In the genomic region with DNA sequence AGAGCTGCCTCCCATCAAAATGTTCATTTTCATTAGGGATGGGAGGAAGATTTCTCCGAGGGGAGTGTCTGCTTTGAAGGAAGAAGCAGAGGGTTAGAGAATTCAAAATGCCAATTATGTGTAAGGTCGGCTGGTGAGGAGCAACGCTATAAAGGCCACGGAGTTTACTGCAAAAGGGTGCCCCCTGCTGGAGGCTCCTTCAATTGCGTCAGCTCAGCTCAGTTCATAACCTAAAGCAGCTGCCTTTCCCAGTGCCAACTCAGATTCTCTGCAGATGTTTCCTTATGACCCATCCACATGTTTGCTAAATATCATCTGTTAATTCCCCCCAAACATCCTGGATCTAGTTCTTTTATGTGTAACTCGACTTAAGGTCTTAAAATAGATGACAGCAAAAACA, we compare ENCODE assay signal across 9 mouse cellular contexts.
DNase-seq lines count a peak whose midpoint lies in the region; ATAC-seq and TF ChIP-seq lines count a peak whose summit lies in the region.
"Had no signal": no experiment of that assay in that cellular context is flagged by ENCODE, and none has a peak within 500 bp of the region (broad histone marks: within the 10 kb centered on the region; RNA-seq: fewer than 3 reads in every experiment).

No protein-coding gene starts in this region.

- H3K4me3 ChIP-seq in G1E (ENCODE audit: low read depth, low read length) = no peak overlapping the region
- H3K4me3 ChIP-seq in forebrain, embryonic 15.5 days = no peak overlapping the region
- H3K4me3 ChIP-seq in lung, postnatal 0 days (ENCODE audit: low read depth, low read length) = no peak overlapping the region
- H3K4me3 ChIP-seq: limb, embryonic 13.5 days had no signal

- no peak for TF ChIP-seq EP300 in lung, postnatal 0 days (IDR thresholded peaks at IDR 0.05)

- H3K36me3 ChIP-seq in G1E (replicated peaks) = no peaks in the 10 kb centered on the region
- no peaks in the 10 kb centered on the region for H3K36me3 ChIP-seq in forebrain, embryonic 15.5 days
- no peaks in the 10 kb centered on the region for H3K36me3 ChIP-seq in lung, postnatal 0 days (ENCODE audit: insufficient read depth, low read length)
- H3K36me3 ChIP-seq: limb, embryonic 13.5 days had no signal

- peaks cover 20% of the 10 kb centered on the region; the same call in 1 of the 2 replicates for H3K27me3 ChIP-seq in G1E (ENCODE audit: insufficient read depth, low read length)
- H3K27me3 ChIP-seq in forebrain, embryonic 15.5 days = no peaks in the 10 kb centered on the region
- H3K27me3 ChIP-seq in lung, postnatal 0 days (replicated peaks; ENCODE audit: insufficient read depth, low read length) = no peaks in the 10 kb centered on the region

- WGBS in forebrain, embryonic 15.5 days = under 1% methylated on average over 6 of the region's 6 CpGs
- 2% methylated on average over 6 of the region's 6 CpGs for WGBS in lung, postnatal 0 days

- peak; percentile 40; the same call in 1 of the 2 replicates for ATAC-seq in G1E (ENCODE audit: extremely low read depth, insufficient number of reproducible peaks, low FRiP score, poor library complexity, severe bottlenecking)
- ATAC-seq in cerebellum, adult (ENCODE audit: insufficient number of reproducible peaks, low FRiP score, low TSS enrichment) = peak; percentile 75; the same call in 1 of the 2 replicates
- 0 out of 2 replicates have a peak, but pooled peaks have one; percentile 64 for ATAC-seq in forebrain, embryonic 15.5 days (replicated peaks)
- peak; percentile 80 to 87 for ATAC-seq in hematopoietic stem cell, adult 5-6 weeks (replicated peaks in 1 of 2; ENCODE audit: insufficient read depth in 1 of 2, low FRiP score in 2 of 2, low TSS enrichment in 1 of 2, low read depth in 1 of 2, poor library complexity in 2 of 2, severe bottlenecking in 2 of 2)
- peak; percentile 68 for ATAC-seq in lung, postnatal 0 days

- peak; percentile 63 for DNase-seq in G1E (ENCODE audit: low spot score)
- peak; percentile 66 to 90 for DNase-seq in layer of hippocampus, adult 18-20 months (ENCODE audit: low spot score in 2 of 2)
- DNase-seq in lung, postnatal 0 days (ENCODE audit: low spot score) = peak; percentile 90
- DNase-seq in retina, embryonic 14.5 days (ENCODE audit: low spot score) = peak; percentile 95
- DNase-seq in thymus, postnatal 36 days = peak; percentile 67 to 72

- H3K4me2 ChIP-seq in forebrain, embryonic 15.5 days (replicated peaks) = no peak overlapping the region
- no peak overlapping the region for H3K4me2 ChIP-seq in lung, postnatal 0 days (replicated peaks; ENCODE audit: low read depth, low read length)
- H3K4me2 ChIP-seq: limb, embryonic 13.5 days had no signal

- peak; percentile 78 for TF ChIP-seq CTCF in G1E (IDR thresholded peaks at IDR 0.05; ENCODE audit: low read depth, low read length)
- peak; percentile 90 for TF ChIP-seq CTCF in lung, postnatal 0 days (IDR thresholded peaks at IDR 0.05)

- no peak overlapping the region for H3K9ac ChIP-seq in forebrain, embryonic 15.5 days (replicated peaks)
- no peak overlapping the region for H3K9ac ChIP-seq in lung, postnatal 0 days (replicated peaks; ENCODE audit: low read depth)
- H3K9ac ChIP-seq: limb, embryonic 13.5 days had no signal

- H3K9me3 ChIP-seq in G1E (replicated peaks) = no peaks in the 10 kb centered on the region
- H3K9me3 ChIP-seq in forebrain, embryonic 15.5 days = no peaks in the 10 kb centered on the region
- H3K9me3 ChIP-seq in lung, postnatal 0 days (ENCODE audit: low read length) = no peaks in the 10 kb centered on the region
- H3K9me3 ChIP-seq: limb, embryonic 13.5 days had no signal

- H3K4me1 ChIP-seq in G1E (ENCODE audit: insufficient read depth, low read depth, low read length) = peaks cover 10% of the 10 kb centered on the region
- peaks cover 7% of the 10 kb centered on the region; the same call in 1 of the 2 replicates for H3K4me1 ChIP-seq in forebrain, embryonic 15.5 days
- H3K4me1 ChIP-seq in lung, postnatal 0 days (ENCODE audit: insufficient read depth, low read depth, low read length) = no peaks in the 10 kb centered on the region

- no peak overlapping the region for H3K27ac ChIP-seq in forebrain, embryonic 15.5 days (replicated peaks)
- H3K27ac ChIP-seq in lung, postnatal 0 days (ENCODE audit: low read length) = no peak overlapping the region
- H3K27ac ChIP-seq: limb, embryonic 13.5 days had no signal
